Mouse (Mus musculus) adrenal gland, adult 8-10 months (tissue): ENCODE results near the gene Flywch2. TPM values are rescaled to one million over a fixed set of nuclear protein-coding genes. Genes with fewer than 3 reads are reported as not detected.

Experiments
- microRNA-seq, 2 experiments: library from miRNA; unstranded; fragments of <30 nt; microRNA quantifications; one replicate each; pipeline ENCODE4 v1.2.0; 2022
- total RNA-seq, 4 experiments: library from RNA; stranded (reverse); gene quantifications; 2 replicates each; pipeline ENCODE4 v1.2.4; 2022

The Flywch2 gene
- total RNA-seq, 4 experiments from 2014 or later, result 5.8 to 15.4 (median 13.1) TPM

Small RNA genes within 50 kb of the gene (microRNA-seq; reads per million reads assigned to microRNA genes)
- 1.2 to 1.7 reads per million in 2 experiments for gene Mir5125

Other genes with a start within 250 kb of the Flywch2 start
- gene Zfp213, start 221.8 kb downstream of the Flywch2 start, total RNA-seq, result 10 to 100 TPM; 12.0 to 15.5 (median 12.9) TPM
- gene Zfp13, start 186.6 kb downstream of the Flywch2 start, total RNA-seq, result 10 to 100 TPM in 3 of 4 experiments, 1 to 10 TPM in 1; 8.2 to 19.2 (median 14.6) TPM
- gene Zscan10, start 185.2 kb downstream of the Flywch2 start, total RNA-seq, result not detected
- gene Mmp25, start 140.8 kb downstream of the Flywch2 start, total RNA-seq, result under 1 TPM in 3 of 4 experiments, not detected in 1; 0.06 to 0.13 (median 0.09) TPM
- gene Bicdl2, start 125.6 kb downstream of the Flywch2 start, total RNA-seq, result not detected
- 100 to 1,000 TPM; 136 to 169 (median 147) TPM for gene Hcfc1r1, start 112.5 kb downstream of the Flywch2 start, total RNA-seq
- gene Thoc6, start 112.2 kb downstream of the Flywch2 start, total RNA-seq, result 10 to 100 TPM; 24.7 to 28.3 (median 26.7) TPM
- 100 to 1,000 TPM; 156 to 243 (median 195) TPM for gene Tnfrsf12a, start 108.6 kb downstream of the Flywch2 start, total RNA-seq
- not detected for gene Cldn6, start 106.8 kb downstream of the Flywch2 start, total RNA-seq
- gene Cldn9, start 102.1 kb downstream of the Flywch2 start, total RNA-seq, result under 1 TPM in 2 of 4 experiments, not detected in 2; 0.17 to 0.38 TPM
- 10 to 100 TPM in 3 of 4 experiments, 1 to 10 TPM in 1; 2.4 to 62.8 (median 19.6) TPM for gene 1520401A03Rik, start 63.3 kb downstream of the Flywch2 start, total RNA-seq
- 1 to 10 TPM; 1.7 to 6.2 (median 3.6) TPM for gene Pkmyt1, start 59.7 kb downstream of the Flywch2 start, total RNA-seq
- 10 to 100 TPM in 3 of 4 experiments, 1 to 10 TPM in 1; 7.7 to 17.9 (median 12.0) TPM for gene Paqr4, start 45.2 kb downstream of the Flywch2 start, total RNA-seq
- under 1 TPM in 3 of 4 experiments, not detected in 1; 0.17 to 0.30 (median 0.26) TPM for gene Kremen2, start 40.2 kb downstream of the Flywch2 start, total RNA-seq
- gene Flywch1, start 14.5 kb downstream of the Flywch2 start, total RNA-seq, result 100 to 1,000 TPM in 2 of 4 experiments, 10 to 100 TPM in 2; 82.9 to 115 (median 102) TPM
- gene Srrm2, start 4.5 kb upstream of the Flywch2 start, total RNA-seq, result 1,000 to 10,000 TPM in 1 of 4 experiments, 100 to 1,000 TPM in 3; 612 to 1,355 (median 855) TPM
- gene Elob, start 43.1 kb upstream of the Flywch2 start, total RNA-seq, result 100 to 1,000 TPM; 365 to 430 (median 403) TPM
- not detected for gene Prss33, start 50.0 kb upstream of the Flywch2 start, total RNA-seq
- not detected for gene Prss32, start 57.8 kb upstream of the Flywch2 start, total RNA-seq
- gene Prss41, start 58.1 kb upstream of the Flywch2 start, total RNA-seq, result 1 to 10 TPM in 3 of 4 experiments, under 1 TPM in 1; 0.56 to 1.8 (median 1.4) TPM
- gene Prss21, start 82.0 kb upstream of the Flywch2 start, total RNA-seq, result not detected
- gene Dcpp1, start 94.8 kb upstream of the Flywch2 start, total RNA-seq, result not detected
- gene Dcpp2, start 94.8 kb upstream of the Flywch2 start, total RNA-seq, result not detected
- gene Dcpp3, start 131.4 kb upstream of the Flywch2 start, total RNA-seq, result not detected
- not detected for gene Sbp, start 155.6 kb upstream of the Flywch2 start, total RNA-seq
- gene Sbpl, start 169.2 kb upstream of the Flywch2 start, total RNA-seq, result not detected
- under 1 TPM in 3 of 4 experiments, not detected in 1; 0.19 to 0.41 (median 0.31) TPM for gene Prss30, start 194.5 kb upstream of the Flywch2 start, total RNA-seq
- not detected for gene Prss22, start 212.0 kb upstream of the Flywch2 start, total RNA-seq